Mouse (Mus musculus): ENCODE measurements around the gene Olfr659. TPM values are rescaled to one million over a fixed set of nuclear protein-coding genes. Genes with fewer than 3 reads are reported as not detected.

Olfr659 gene
- polyA plus RNA-seq (2014; fragmentation: Nextera tagmentation; extraction: Ambion mirVana): not detected in 2 replicates

- WGBS: 88% methylated on average over 3 of the region's 3 CpGs
- ATAC-seq (ENCODE audit: insufficient number of reproducible peaks, insufficient read depth, low FRiP score, low read depth): no peak
- Histone ChIP-seq H3K27ac (ENCODE audit: low read length) (no peak within 1 kb of the TSS), H3K36me3 (ENCODE audit: control insufficient read depth, insufficient read depth, low read length) (no peaks in the 10 kb centered on the region), H3K4me2 (replicated peaks; ENCODE audit: low read depth, low read length) (no peak within 1 kb of the TSS), H3K27me3 (ENCODE audit: control insufficient read depth, insufficient read depth, low read length) (no peaks in the 10 kb centered on the region), H3K9ac (replicated peaks; ENCODE audit: low read depth, low read length) (no peak within 1 kb of the TSS), H3K4me1 (ENCODE audit: control insufficient read depth, insufficient read depth, low read length) (no peaks in the 10 kb centered on the region), H3K9me3 (ENCODE audit: control insufficient read depth, low read depth, low read length) (no peaks in the 10 kb centered on the region), H3K4me3 (ENCODE audit: low read depth, low read length) (no peak within 1 kb of the TSS)
Measured at GRCm38 (mm10) chr7:104666453-104666852, at the start of gene Olfr659. TSS of gene Olfr659 (plus strand) at chr7:104666753.

DNA sequence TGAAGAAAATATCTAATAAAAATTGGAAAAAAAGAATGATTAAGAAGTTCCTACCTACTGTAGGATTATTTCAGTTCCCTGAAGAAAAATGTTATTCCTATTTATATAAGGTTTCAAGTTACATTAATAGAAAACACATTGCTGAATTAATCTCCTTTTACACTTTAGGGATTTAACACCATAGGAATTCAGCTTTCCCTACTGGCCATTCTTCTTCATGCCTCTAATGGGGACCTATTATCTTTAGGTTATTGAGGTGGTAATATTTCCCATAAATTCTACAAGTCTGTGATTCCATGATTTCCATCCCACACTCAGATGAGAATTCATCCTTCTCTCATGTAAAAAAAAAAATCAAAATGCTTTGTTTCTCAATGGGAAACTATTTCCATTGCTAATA lies 42.1 kb upstream of the Olfr659 start, which contains the start of gene Olfr657:
Gene Olfr657 (plus strand): TSS at position 301 of the 400 bp plus-strand sequence.
- Histone ChIP-seq H3K9me3 (ENCODE audit: control insufficient read depth, low read depth, low read length) (no peaks in the 10 kb centered on the region), H3K27me3 (ENCODE audit: control insufficient read depth, insufficient read depth, low read length) (no peaks in the 10 kb centered on the region), H3K9ac (replicated peaks; ENCODE audit: low read depth, low read length) (no peak within 1 kb of the TSS), H3K4me3 (ENCODE audit: low read depth, low read length) (no peak within 1 kb of the TSS), H3K36me3 (ENCODE audit: control insufficient read depth, insufficient read depth, low read length) (no peaks in the 10 kb centered on the region), H3K4me1 (ENCODE audit: control insufficient read depth, insufficient read depth, low read length) (no peaks in the 10 kb centered on the region), H3K4me2 (replicated peaks; ENCODE audit: low read depth, low read length) (no peak within 1 kb of the TSS), H3K27ac (ENCODE audit: low read length) (no peak within 1 kb of the TSS)
- ATAC-seq (ENCODE audit: insufficient number of reproducible peaks, insufficient read depth, low FRiP score, low read depth): no peak

DNA sequence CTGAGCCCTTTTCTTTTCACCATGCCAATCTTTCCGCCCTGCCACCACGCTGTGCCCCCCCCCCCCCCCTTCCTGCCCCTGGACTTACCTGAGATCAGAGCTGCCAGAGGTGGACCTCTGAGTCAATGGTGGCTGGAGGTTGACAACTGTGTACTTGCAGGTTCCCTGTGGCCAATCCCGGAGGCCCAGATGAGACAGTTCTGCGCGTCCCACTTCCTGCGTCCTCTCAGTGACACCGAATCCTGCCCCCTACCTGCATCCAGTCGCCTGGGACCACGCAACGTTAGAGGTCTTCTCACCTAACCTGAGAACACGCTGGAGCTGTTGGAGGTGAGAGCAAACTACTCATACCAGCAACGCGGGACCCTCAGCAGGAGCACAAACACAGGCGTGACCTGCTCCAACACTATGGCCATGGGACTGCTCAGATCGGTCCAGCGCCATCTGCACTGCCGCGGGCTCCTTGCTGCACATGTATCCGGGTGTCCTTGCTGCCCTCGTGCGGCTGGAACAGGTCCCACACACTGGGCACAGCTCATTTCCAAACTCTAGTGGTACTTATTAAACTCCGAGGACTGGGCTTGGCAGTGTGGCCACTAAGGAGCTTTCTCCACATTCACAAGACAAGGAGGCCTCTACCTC lies 19.6 kb upstream of the Olfr659 start, which contains the start of gene Olfr658:
Gene Olfr658 (minus strand): TSS at position 465 of the 642 bp plus-strand sequence.
- H3K4me3 ChIP-seq (ENCODE audit: low read depth, low read length): no peak within 1 kb of the TSS
- H3K9me3 ChIP-seq (ENCODE audit: control insufficient read depth, low read depth, low read length): no peaks in the 10 kb centered on the region
- H3K4me1 ChIP-seq (ENCODE audit: control insufficient read depth, insufficient read depth, low read length): no peaks in the 10 kb centered on the region
- no peaks in the 10 kb centered on the region for H3K36me3 ChIP-seq (ENCODE audit: control insufficient read depth, insufficient read depth, low read length)
- WGBS: 17% methylated on average over 22 of the region's 22 CpGs
- H3K4me2 ChIP-seq (replicated peaks; ENCODE audit: low read depth, low read length): peak within 1 kb of the TSS; percentile 33; the same call in 1 of the 2 replicates
- ATAC-seq (ENCODE audit: insufficient number of reproducible peaks, insufficient read depth, low FRiP score, low read depth): peak; percentile 78; the same call in 1 of the 2 replicates
- H3K27me3 ChIP-seq (ENCODE audit: control insufficient read depth, insufficient read depth, low read length): no peaks in the 10 kb centered on the region
- H3K27ac ChIP-seq (ENCODE audit: low read length): no peak within 1 kb of the TSS
- H3K9ac ChIP-seq (replicated peaks; ENCODE audit: low read depth, low read length): no peak within 1 kb of the TSS

- no peak for ATAC-seq (ENCODE audit: insufficient number of reproducible peaks, insufficient read depth, low FRiP score, low read depth)
- Histone ChIP-seq H3K27ac (ENCODE audit: low read length) (no peak within 1 kb of the TSS), H3K9ac (replicated peaks; ENCODE audit: low read depth, low read length) (no peak within 1 kb of the TSS), H3K4me1 (ENCODE audit: control insufficient read depth, insufficient read depth, low read length) (no peaks in the 10 kb centered on the region), H3K9me3 (ENCODE audit: control insufficient read depth, low read depth, low read length) (no peaks in the 10 kb centered on the region), H3K4me2 (replicated peaks; ENCODE audit: low read depth, low read length) (no peak within 1 kb of the TSS), H3K4me3 (ENCODE audit: low read depth, low read length) (no peak within 1 kb of the TSS), H3K27me3 (ENCODE audit: control insufficient read depth, insufficient read depth, low read length) (no peaks in the 10 kb centered on the region), H3K36me3 (ENCODE audit: control insufficient read depth, insufficient read depth, low read length) (no peaks in the 10 kb centered on the region)
- WGBS: 87% methylated on average over 2 of the region's 2 CpGs
Measured at GRCm38 (mm10) chr7:104686201-104686600, 19.6 kb downstream of the Olfr659 start, which contains the start of gene Olfr661. TSS of gene Olfr661 (plus strand) at chr7:104686501.

Other genes starting within 250 kb of the Olfr659 start
- gene Trim30a, start 201.6 kb upstream of the Olfr659 start, polyA plus RNA-seq (2014; fragmentation: Nextera tagmentation; extraction: Ambion mirVana): 1.4 and 1.9 TPM in 2 replicates
- 0.62 and 0.73 TPM in 2 replicates for gene Trim30d, start 158.9 kb upstream of the Olfr659 start, polyA plus RNA-seq (2014; fragmentation: Nextera tagmentation; extraction: Ambion mirVana)
- not detected in 2 replicates for gene Olfr651, start 116.6 kb upstream of the Olfr659 start, polyA plus RNA-seq (2014; fragmentation: Nextera tagmentation; extraction: Ambion mirVana)
- not detected in 2 replicates for gene Olfr652, start 105.9 kb upstream of the Olfr659 start, polyA plus RNA-seq (2014; fragmentation: Nextera tagmentation; extraction: Ambion mirVana)
- not detected in 2 replicates for gene Olfr653, start 89.4 kb upstream of the Olfr659 start, polyA plus RNA-seq (2014; fragmentation: Nextera tagmentation; extraction: Ambion mirVana)
- gene Olfr654, start 79.7 kb upstream of the Olfr659 start, polyA plus RNA-seq (2014; fragmentation: Nextera tagmentation; extraction: Ambion mirVana): not detected in 2 replicates
- not detected in 2 replicates for gene Olfr655, start 65.0 kb upstream of the Olfr659 start, polyA plus RNA-seq (2014; fragmentation: Nextera tagmentation; extraction: Ambion mirVana)
- gene Olfr656, start 52.8 kb upstream of the Olfr659 start, polyA plus RNA-seq (2014; fragmentation: Nextera tagmentation; extraction: Ambion mirVana): not detected in 2 replicates
- gene Olfr657, start 42.0 kb upstream of the Olfr659 start, polyA plus RNA-seq (2014; fragmentation: Nextera tagmentation; extraction: Ambion mirVana): not detected in 2 replicates
- not detected in 2 replicates for gene Olfr658, start 19.4 kb upstream of the Olfr659 start, polyA plus RNA-seq (2014; fragmentation: Nextera tagmentation; extraction: Ambion mirVana)
- not detected in 2 replicates for gene Olfr661, start 19.7 kb downstream of the Olfr659 start, polyA plus RNA-seq (2014; fragmentation: Nextera tagmentation; extraction: Ambion mirVana)
- gene Usp17le, start 110.7 kb downstream of the Olfr659 start, polyA plus RNA-seq (2014; fragmentation: Nextera tagmentation; extraction: Ambion mirVana): not detected in 2 replicates
- gene Usp17lb, start 175.8 kb downstream of the Olfr659 start, polyA plus RNA-seq (2014; fragmentation: Nextera tagmentation; extraction: Ambion mirVana): not detected in 2 replicates
- not detected in 2 replicates for gene Usp17la, start 190.3 kb downstream of the Olfr659 start, polyA plus RNA-seq (2014; fragmentation: Nextera tagmentation; extraction: Ambion mirVana)
- not detected in 2 replicates for gene Olfr665, start 211.3 kb downstream of the Olfr659 start, polyA plus RNA-seq (2014; fragmentation: Nextera tagmentation; extraction: Ambion mirVana)
- not detected in 2 replicates for gene Olfr666, start 229.2 kb downstream of the Olfr659 start, polyA plus RNA-seq (2014; fragmentation: Nextera tagmentation; extraction: Ambion mirVana)